Mouse (Mus musculus): ENCODE measurements around the gene Rab19.

- peak; percentile 42; the same call in 2 of the 3 replicates for TF ChIP-seq TAL1 (IDR thresholded peaks at IDR 0.05; ENCODE audit: low read length)
- peak; percentile 24; the same call in 1 of the 2 replicates for TF ChIP-seq GATA1 (IDR thresholded peaks at IDR 0.05; ENCODE audit: low read length)
Measured at GRCm38 (mm10) chr6:39423130-39423551, 42.2 kb downstream of the Rab19 start.

All from erythroblast, embryonic 14.5 days (primary cell).